Mouse (Mus musculus) inflammation-experienced regulatory T-cells, adult 16 weeks (primary cell): Measurements from ENCODE around the gene H2-Oa. TPM values are rescaled to one million over a fixed set of nuclear protein-coding genes. Genes with fewer than 3 reads are reported as not detected.

Source experiments
- polyA plus RNA-seq: library from polyadenylated mRNA; unstranded; fragments of 100-300 nt; shearing (Covaris generic); gene quantifications from one replicate; pipeline ENCODE4 v1.2.1, GENCODE M21; 2017

The H2-Oa gene
- 41.7 TPM for polyA plus RNA-seq

GRCm38 (mm10) chr17:34092197-34092875 lies at the start of gene H2-Oa:
Gene H2-Oa, plus strand, starts transcription at chr17:34092340.

DNA sequence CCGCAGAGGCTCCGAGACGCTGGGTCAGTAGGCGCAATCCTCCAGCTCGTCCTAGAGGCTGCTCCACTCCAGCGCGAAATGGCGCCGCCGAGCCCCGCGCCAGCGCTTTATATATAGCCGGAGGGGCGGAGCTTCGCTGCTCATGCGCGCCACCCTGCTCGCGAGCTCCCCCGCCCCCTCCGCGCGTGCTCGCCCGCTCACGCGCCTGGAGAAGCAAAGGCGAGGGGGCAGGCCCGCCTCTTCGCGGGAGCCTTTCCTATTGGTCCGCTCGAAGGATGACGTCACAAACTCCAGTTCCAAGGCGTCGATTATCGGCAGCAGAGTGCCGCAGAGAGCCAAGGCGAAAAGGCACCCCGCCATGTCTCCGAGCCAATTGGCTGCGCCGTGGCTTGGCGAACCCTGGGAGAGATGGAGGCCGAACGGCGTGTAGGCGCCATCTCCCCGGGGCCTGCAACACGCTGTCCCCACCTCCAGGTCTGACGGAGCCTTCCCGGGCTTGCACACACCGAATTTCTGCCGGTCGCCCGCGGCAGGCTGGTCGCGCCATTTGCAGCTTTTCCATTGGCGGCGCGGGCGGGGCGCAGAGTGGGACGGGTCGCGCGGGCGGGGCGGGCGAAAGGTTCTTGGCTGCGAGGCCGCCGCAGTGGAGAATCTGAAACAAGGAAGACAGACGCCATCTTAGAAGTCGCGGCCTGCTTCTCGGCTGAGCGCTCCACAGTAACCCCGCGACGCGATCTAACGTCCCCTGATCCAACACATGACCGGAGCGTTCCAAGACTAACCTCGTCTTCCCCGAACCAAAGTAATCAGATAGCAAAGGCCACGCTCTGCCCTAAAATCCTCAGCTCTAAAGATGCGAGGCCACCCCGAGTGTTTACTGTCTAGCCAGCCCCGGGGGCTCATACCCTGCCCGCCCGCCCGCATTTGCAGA lies 27.4 kb downstream of the H2-Oa start, which contains the start of gene H2-DMa:
Gene H2-DMa (plus strand): TSS at position 293 of the 931 bp plus-strand sequence.

DNA sequence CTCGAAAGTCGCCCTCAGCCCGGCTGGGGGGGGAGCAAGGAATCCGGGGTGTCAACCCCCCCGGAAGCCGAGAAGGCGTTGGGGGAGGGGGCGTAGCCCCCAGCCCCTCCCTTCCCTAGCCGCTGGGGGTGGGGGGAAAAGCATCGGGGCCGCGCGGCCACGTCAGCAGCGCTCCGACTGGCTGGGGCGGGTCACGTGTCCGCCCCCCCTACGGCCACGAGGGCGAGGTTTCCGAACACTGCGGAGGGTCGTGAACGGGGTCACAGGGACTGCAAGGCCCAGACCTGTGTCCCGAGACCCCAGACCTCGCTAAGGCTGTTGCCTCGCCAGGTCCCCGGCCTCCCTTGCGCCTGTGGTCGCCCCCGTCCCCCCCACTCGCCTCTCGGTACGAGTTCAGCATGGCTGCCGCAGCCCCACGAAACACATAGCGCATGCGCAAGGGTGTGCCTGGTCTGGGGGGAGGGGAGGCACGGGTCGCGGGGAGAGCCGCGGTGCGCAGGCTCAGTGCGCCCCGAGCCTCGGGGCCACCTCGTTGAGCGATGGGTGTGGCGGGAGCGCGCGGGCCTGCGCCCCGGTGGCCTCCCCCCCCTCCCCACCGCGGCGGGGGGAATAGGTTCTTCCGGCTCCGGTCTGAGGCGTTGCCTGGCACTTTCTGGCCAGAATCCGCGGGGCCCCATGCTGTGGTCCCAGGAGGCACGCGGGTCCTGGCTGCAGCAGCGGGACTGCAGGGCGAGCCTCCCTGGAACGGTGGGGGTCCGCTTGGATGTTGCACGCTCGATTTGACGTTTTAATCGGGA lies 30.2 kb downstream of the H2-Oa start, which contains the start of gene Brd2:
Gene Brd2 (minus strand): TSS at position 447 of the 797 bp plus-strand sequence.

DNA sequence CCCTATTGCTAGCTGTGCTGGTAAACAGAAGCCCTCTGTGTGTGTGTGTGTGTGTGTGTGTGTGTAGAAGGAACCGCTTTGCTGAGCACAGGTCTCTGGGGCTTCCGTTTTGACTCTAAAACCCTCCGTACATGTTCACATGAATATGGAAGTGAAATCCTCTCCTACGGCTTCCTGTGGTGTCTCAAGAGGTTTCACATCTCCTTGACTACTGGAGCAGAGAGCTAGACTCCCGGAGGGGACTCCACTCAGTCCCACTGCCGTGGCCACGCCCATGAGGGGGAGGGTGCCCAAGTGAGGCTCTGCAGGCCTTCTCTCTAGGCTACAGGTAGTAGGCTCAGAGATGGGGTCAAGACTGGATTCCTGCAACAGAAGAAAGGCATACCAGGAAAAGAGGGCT lies 50.9 kb downstream of the H2-Oa start, which contains the start of gene H2-DMb2:
Gene H2-DMb2 (plus strand): TSS at position 275 of the 400 bp plus-strand sequence.

Other genes with a start within 250 kb of the H2-Oa start
- gene Cd320, start 249.2 kb upstream of the H2-Oa start, polyA plus RNA-seq: 35.5 TPM
- gene Gm7029, start 218.5 kb upstream of the H2-Oa start, polyA plus RNA-seq: not detected
- gene Kifc1, start 201.7 kb upstream of the H2-Oa start, polyA plus RNA-seq: 3.7 TPM
- gene Platr17, start 187.2 kb upstream of the H2-Oa start, polyA plus RNA-seq: 3.8 TPM
- 134 TPM for gene Daxx, start 182.9 kb upstream of the H2-Oa start, polyA plus RNA-seq
- 751 TPM for gene Tapbp, start 176.4 kb upstream of the H2-Oa start, polyA plus RNA-seq
- 22.8 TPM for gene Zbtb22, start 176.4 kb upstream of the H2-Oa start, polyA plus RNA-seq
- 165 TPM for gene Rgl2, start 162.8 kb upstream of the H2-Oa start, polyA plus RNA-seq
- gene Pfdn6, start 152.0 kb upstream of the H2-Oa start, polyA plus RNA-seq: 132 TPM
- 64.9 TPM for gene Wdr46, start 151.7 kb upstream of the H2-Oa start, polyA plus RNA-seq
- 34.8 TPM for gene B3galt4, start 140.9 kb upstream of the H2-Oa start, polyA plus RNA-seq
- gene Vps52, start 136.5 kb upstream of the H2-Oa start, polyA plus RNA-seq: 96.8 TPM
- gene Rps18, start 136.3 kb upstream of the H2-Oa start, polyA plus RNA-seq: 2,339 TPM
- gene H2-K1, start 92.0 kb upstream of the H2-Oa start, polyA plus RNA-seq: 13,592 TPM
- gene Ring1, start 67.7 kb upstream of the H2-Oa start, polyA plus RNA-seq: 24.7 TPM
- gene H2-Ke6, start 64.3 kb upstream of the H2-Oa start, polyA plus RNA-seq: 47.8 TPM
- gene Slc39a7, start 60.7 kb upstream of the H2-Oa start, polyA plus RNA-seq: 165 TPM
- gene Rxrb, start 60.5 kb upstream of the H2-Oa start, polyA plus RNA-seq: 25.2 TPM
- 3.0 TPM for gene Col11a2, start 52.9 kb upstream of the H2-Oa start, polyA plus RNA-seq
- gene H2-DMa, start 27.2 kb downstream of the H2-Oa start, polyA plus RNA-seq: 118 TPM
- gene Brd2, start 30.3 kb downstream of the H2-Oa start, polyA plus RNA-seq: 172 TPM
- gene H2-DMb2, start 51.0 kb downstream of the H2-Oa start, polyA plus RNA-seq: 8.5 TPM
- gene H2-DMb1, start 60.7 kb downstream of the H2-Oa start, polyA plus RNA-seq: 7.1 TPM
- gene Tap1, start 95.2 kb downstream of the H2-Oa start, polyA plus RNA-seq: 543 TPM
- 552 TPM for gene Psmb9, start 95.4 kb downstream of the H2-Oa start, polyA plus RNA-seq
- gene Psmb8, start 105.4 kb downstream of the H2-Oa start, polyA plus RNA-seq: 1,460 TPM
- gene Tap2, start 111.2 kb downstream of the H2-Oa start, polyA plus RNA-seq: 505 TPM
- 106 TPM for gene H2-Ob, start 146.6 kb downstream of the H2-Oa start, polyA plus RNA-seq
- gene H2-Ab1, start 165.3 kb downstream of the H2-Oa start, polyA plus RNA-seq: 50.9 TPM
- 34.5 TPM for gene H2-Aa, start 195.5 kb downstream of the H2-Oa start, polyA plus RNA-seq
- gene H2-Eb1, start 213.5 kb downstream of the H2-Oa start, polyA plus RNA-seq: 26.1 TPM
- 0.26 TPM for gene H2-Eb2, start 233.3 kb downstream of the H2-Oa start, polyA plus RNA-seq